Mouse (Mus musculus): ENCODE measurements around the gene Klhdc7a. TPM values are rescaled to one million over a fixed set of nuclear protein-coding genes. Genes with fewer than 3 reads are reported as not detected.

Gene Klhdc7a
- total RNA-seq, 1 experiment, result 1.9 TPM

DNA sequence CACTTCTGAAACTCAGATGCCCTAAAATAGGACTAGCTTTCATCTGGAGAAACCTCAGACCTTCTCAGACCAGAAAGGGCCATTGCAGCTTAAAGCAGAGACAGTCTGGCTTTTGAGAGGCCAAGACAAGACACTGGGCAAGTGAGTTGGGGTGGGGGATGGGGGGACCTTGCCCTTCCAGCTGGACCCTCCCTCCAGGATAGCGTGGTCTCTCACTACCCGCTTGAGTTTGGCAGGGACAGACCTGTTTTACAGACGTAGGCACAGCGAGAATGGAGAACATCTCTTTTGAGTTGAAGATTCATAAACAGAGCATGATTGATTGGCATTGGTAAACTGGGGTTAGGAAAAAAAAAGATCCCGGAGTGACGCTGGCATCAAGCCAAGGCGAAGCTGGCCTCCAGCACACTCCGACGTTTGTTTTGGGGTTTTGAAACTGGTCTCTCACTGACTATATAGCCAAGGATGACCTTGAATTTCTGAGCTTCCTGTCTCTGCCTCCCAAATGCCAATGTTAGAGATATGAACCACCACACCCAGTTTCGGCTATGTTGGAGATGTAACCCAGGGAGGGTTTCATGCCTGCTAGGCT is 7.0 kb downstream of the Klhdc7a start:
- in situ Hi-C loops (cut with MboI; ENCODE audit: low sequenced_read_pairs in 2 of 2, unreplicated experiment in 2 of 2), result no loop called here
- H3K27ac ChIP-seq (ENCODE audit: insufficient read depth, low read depth, low read length, poor library complexity, severe bottlenecking), result no peak overlapping the region
- DNase-seq (ENCODE audit: low read depth, low spot score), result no peak
- H3K9ac ChIP-seq (ENCODE audit: insufficient read depth, low read depth, low read length, poor library complexity, severe bottlenecking), result no peak overlapping the region
- H3K36me3 ChIP-seq (ENCODE audit: control insufficient read depth, insufficient read depth, low read length, poor library complexity, severe bottlenecking), result peaks cover 2% of the 10 kb centered on the region; the same call in 1 of the 2 replicates
- no peak overlapping the region for H3K4me3 ChIP-seq (ENCODE audit: insufficient read depth in 1 of 2, low read depth in 1 of 2, low read length in 2 of 2, poor library complexity in 1 of 2, severe bottlenecking in 1 of 2)
- TF ChIP-seq CHD2 (IDR thresholded peaks at IDR 0.05; ENCODE audit: low read depth, low read length), result no peak
- no peak for TF ChIP-seq HCFC1 (IDR thresholded peaks at IDR 0.05; ENCODE audit: borderline replicate concordance, insufficient read depth, low read length)
- no peak for TF ChIP-seq MAFK (IDR thresholded peaks at IDR 0.05; ENCODE audit: insufficient read depth, low read depth, low read length)
- TF ChIP-seq ZC3H11A (IDR thresholded peaks at IDR 0.05; ENCODE audit: borderline replicate concordance, low read depth, low read length), result no peak
- no peak for TF ChIP-seq ZNF384 (IDR thresholded peaks at IDR 0.05; ENCODE audit: low read depth, low read length)
- H3K4me1 ChIP-seq (ENCODE audit: control insufficient read depth in 2 of 2, insufficient read depth in 2 of 2, low read length in 2 of 2, poor library complexity in 1 of 2), result peaks cover 2 to 31% of the 10 kb centered on the region in 2 experiments; a peak in 3 of 4 replicates
- H3K9me3 ChIP-seq (ENCODE audit: control insufficient read depth, insufficient read depth, low read depth, low read length), result no peaks in the 10 kb centered on the region

DNA sequence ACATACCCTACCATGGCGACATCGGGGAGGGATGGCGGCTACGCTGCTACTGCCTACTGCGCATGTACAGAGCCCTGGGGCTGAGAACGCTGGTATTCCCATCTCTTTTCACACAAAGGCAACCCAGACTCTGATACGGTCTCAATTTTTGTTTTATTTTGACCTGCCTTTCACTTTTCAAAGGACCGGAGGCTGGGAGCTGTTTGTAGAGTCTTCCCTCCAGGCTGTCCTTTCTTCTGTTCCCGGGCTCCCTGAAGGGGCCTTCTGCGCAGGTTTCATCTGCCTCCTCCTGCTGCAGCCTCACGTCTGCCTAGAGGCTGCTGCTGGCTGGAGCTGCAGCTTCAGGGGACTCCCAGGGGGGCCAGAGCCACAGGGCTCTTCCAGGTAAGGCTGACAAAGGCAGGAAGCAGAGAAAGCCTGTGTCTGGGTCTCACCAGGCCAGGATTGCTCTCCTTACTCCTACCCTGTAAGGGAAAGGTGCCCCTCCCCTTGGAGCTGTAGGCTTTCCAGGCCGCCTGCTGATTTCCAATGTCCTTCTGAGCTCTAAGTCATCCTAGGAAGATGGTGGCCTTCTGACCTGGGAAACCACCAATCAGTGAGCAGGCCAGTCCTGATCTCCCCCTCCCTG is 7.6 kb downstream of the Klhdc7a start:
- H3K9me3 ChIP-seq (ENCODE audit: control insufficient read depth, insufficient read depth, low read depth, low read length), result no peaks in the 10 kb centered on the region
- H3K9ac ChIP-seq (ENCODE audit: insufficient read depth, low read depth, low read length, poor library complexity, severe bottlenecking), result no peak overlapping the region
- H3K27ac ChIP-seq (ENCODE audit: insufficient read depth, low read depth, low read length, poor library complexity, severe bottlenecking), result no peak overlapping the region
- no peak overlapping the region for H3K4me3 ChIP-seq (ENCODE audit: insufficient read depth in 1 of 2, low read depth in 1 of 2, low read length in 2 of 2, poor library complexity in 1 of 2, severe bottlenecking in 1 of 2)
- DNase-seq (ENCODE audit: low read depth, low spot score), result no peak
- TF ChIP-seq HCFC1 (IDR thresholded peaks at IDR 0.05; ENCODE audit: borderline replicate concordance, insufficient read depth, low read length) (no peak), CHD2 (IDR thresholded peaks at IDR 0.05; ENCODE audit: low read depth, low read length) (no peak)
- peaks cover 2 to 26% of the 10 kb centered on the region in 2 experiments; a peak in 3 of 4 replicates for H3K4me1 ChIP-seq (ENCODE audit: control insufficient read depth in 2 of 2, insufficient read depth in 2 of 2, low read length in 2 of 2, poor library complexity in 1 of 2)
- H3K36me3 ChIP-seq (ENCODE audit: control insufficient read depth, insufficient read depth, low read length, poor library complexity, severe bottlenecking), result peaks cover 2% of the 10 kb centered on the region; the same call in 1 of the 2 replicates
- in situ Hi-C loops (cut with MboI; ENCODE audit: low sequenced_read_pairs in 2 of 2, unreplicated experiment in 2 of 2), result no loop called here

DNA sequence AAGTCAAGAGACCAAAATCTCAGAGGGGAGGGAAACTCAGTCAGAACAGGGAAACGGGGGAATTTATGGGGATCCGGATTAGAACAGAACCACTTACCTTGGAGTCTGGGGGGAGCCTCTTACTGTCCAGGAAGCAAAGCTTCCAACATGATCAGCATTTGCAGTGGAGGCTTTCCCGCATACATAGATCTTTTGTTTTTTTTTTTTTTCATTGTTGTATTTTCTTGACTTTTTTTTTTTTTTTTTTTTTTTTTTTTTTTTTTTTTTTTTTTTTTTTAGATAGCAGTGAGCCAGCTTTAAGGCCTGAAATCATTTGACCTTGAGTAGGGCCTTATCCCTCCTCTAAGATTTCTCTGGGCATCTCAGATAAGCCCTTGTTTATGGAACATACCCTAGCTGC is 8.6 kb downstream of the Klhdc7a start:
- no peak overlapping the region for H3K9ac ChIP-seq (ENCODE audit: insufficient read depth, low read depth, low read length, poor library complexity, severe bottlenecking)
- H3K27ac ChIP-seq (ENCODE audit: insufficient read depth, low read depth, low read length, poor library complexity, severe bottlenecking), result no peak overlapping the region
- no peak overlapping the region for H3K4me3 ChIP-seq (ENCODE audit: insufficient read depth in 1 of 2, low read depth in 1 of 2, low read length in 2 of 2, poor library complexity in 1 of 2, severe bottlenecking in 1 of 2)
- no peak for TF ChIP-seq MAFK (IDR thresholded peaks at IDR 0.05; ENCODE audit: insufficient read depth, low read depth, low read length)
- no peak for TF ChIP-seq CHD2 (IDR thresholded peaks at IDR 0.05; ENCODE audit: low read depth, low read length)
- peak; percentile 92 for TF ChIP-seq ZNF384 (IDR thresholded peaks at IDR 0.05; ENCODE audit: low read depth, low read length)
- no peak for TF ChIP-seq HCFC1 (IDR thresholded peaks at IDR 0.05; ENCODE audit: borderline replicate concordance, insufficient read depth, low read length)
- TF ChIP-seq ZC3H11A (IDR thresholded peaks at IDR 0.05; ENCODE audit: borderline replicate concordance, low read depth, low read length), result no peak
- peaks cover 2% of the 10 kb centered on the region; the same call in 1 of the 2 replicates for H3K36me3 ChIP-seq (ENCODE audit: control insufficient read depth, insufficient read depth, low read length, poor library complexity, severe bottlenecking)
- no peak for DNase-seq (ENCODE audit: low read depth, low spot score)
- in situ Hi-C loops (cut with MboI; ENCODE audit: low sequenced_read_pairs in 2 of 2, unreplicated experiment in 2 of 2), result no loop called here
- H3K4me1 ChIP-seq (ENCODE audit: control insufficient read depth in 2 of 2, insufficient read depth in 2 of 2, low read length in 2 of 2, poor library complexity in 1 of 2), result peaks cover 0 to 15% of the 10 kb centered on the region in 2 experiments; a peak in 2 of 4 replicates
- no peaks in the 10 kb centered on the region for H3K9me3 ChIP-seq (ENCODE audit: control insufficient read depth, insufficient read depth, low read depth, low read length)

DNA sequence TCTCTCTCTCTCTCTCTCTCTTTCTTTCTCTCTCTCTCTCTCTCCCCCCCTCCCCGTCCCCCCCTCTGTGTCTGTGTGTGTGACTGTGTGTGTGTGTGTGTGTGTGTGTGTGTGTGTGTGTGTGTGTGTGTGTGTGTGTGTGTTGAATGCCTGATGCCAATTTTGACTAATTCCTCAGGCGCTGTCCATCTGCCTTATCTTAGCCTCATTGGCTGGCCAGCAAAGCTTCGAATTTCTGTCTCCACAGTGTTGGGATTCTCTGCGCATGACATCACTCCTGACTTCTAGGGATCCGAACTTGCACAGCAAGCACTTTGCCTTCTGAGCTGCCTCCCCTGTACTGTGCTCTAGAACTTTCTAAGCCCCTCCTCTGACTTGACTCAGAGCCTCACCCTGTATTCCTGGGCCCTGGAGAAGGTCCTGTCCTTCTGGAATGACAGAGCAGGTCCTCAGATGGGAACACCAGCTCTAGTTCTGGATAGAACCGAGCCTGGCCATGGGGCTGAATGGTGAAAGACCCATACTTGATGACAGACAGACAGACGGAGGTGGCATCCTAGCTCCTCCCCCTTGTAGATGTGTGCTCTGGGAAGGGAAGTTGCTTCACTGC is 16.8 kb downstream of the Klhdc7a start:
- Histone ChIP-seq H3K27ac (ENCODE audit: insufficient read depth, low read depth, low read length, poor library complexity, severe bottlenecking) (no peak overlapping the region; the same call in 1 of the 2 replicates), H3K9ac (ENCODE audit: insufficient read depth, low read depth, low read length, poor library complexity, severe bottlenecking) (no peak overlapping the region), H3K4me3 (ENCODE audit: insufficient read depth in 1 of 2, low read depth in 1 of 2, low read length in 2 of 2, poor library complexity in 1 of 2, severe bottlenecking in 1 of 2) (no peak overlapping the region), H3K36me3 (ENCODE audit: control insufficient read depth, insufficient read depth, low read length, poor library complexity, severe bottlenecking) (no peaks in the 10 kb centered on the region), H3K9me3 (ENCODE audit: control insufficient read depth, insufficient read depth, low read depth, low read length) (no peaks in the 10 kb centered on the region), H3K4me1 (ENCODE audit: control insufficient read depth in 2 of 2, insufficient read depth in 2 of 2, low read length in 2 of 2, poor library complexity in 1 of 2) (peaks cover 0 to 2% of the 10 kb centered on the region in 2 experiments; a peak in 3 of 4 replicates)
- in situ Hi-C loops (cut with MboI; ENCODE audit: low sequenced_read_pairs in 2 of 2, unreplicated experiment in 2 of 2), result no loop called here
- no peak for DNase-seq (ENCODE audit: low read depth, low spot score)
- TF ChIP-seq ZNF384 (IDR thresholded peaks at IDR 0.05; ENCODE audit: low read depth, low read length) (no peak), MAFK (IDR thresholded peaks at IDR 0.05; ENCODE audit: insufficient read depth, low read depth, low read length) (peak; percentile 52; the same call in 1 of the 2 replicates)

Data from ES-E14 (cell line).